Mouse (Mus musculus) MEL (cell line): ENCODE results near the gene Fam234b. TPM values are rescaled to one million over a fixed set of nuclear protein-coding genes. Genes with fewer than 3 reads are reported as not detected.

Experiments used
- DNase-seq: peaks from one replicate; pipeline ENCODE4 v3.0.0; 2011; ENCODE audit warnings: low read depth, low spot score
- H3K27ac ChIP-seq: 2 replicates; pipeline ENCODE4 v1.5.1; 2012; ENCODE audit warnings: low read depth, mild to moderate bottlenecking, control low read depth, low read length, moderate library complexity; ENCODE audit not compliant: control insufficient read depth
- H3K27me3 ChIP-seq, 2 experiments: fragments of 150-350 bp in 1 of 2; sonication (generic) in 1 of 2; 2 replicates each; pipeline ENCODE4 v1.6.1; 2012; ENCODE audit warnings: low read length in 2 of 2, mild to moderate bottlenecking in 2 of 2, improper control_type of control experiment in 1 of 2, moderate library complexity in 1 of 2; ENCODE audit not compliant: insufficient read depth in 2 of 2, control insufficient read depth in 1 of 2
- H3K36me3 ChIP-seq, 2 experiments: 2 replicates each; pipeline ENCODE4 v1.6.1; 2012 to 2014; ENCODE audit warnings: low read length in 2 of 2, improper control_type of control experiment in 1 of 2, inconsistent platforms in 1 of 2, mild to moderate bottlenecking in 1 of 2; ENCODE audit not compliant: insufficient read depth in 2 of 2, control insufficient read depth in 1 of 2
- H3K4me1 ChIP-seq, 2 experiments: fragments of 150-350 bp in 1 of 2; sonication (generic) in 1 of 2; 2 replicates each; pipeline ENCODE4 v1.6.1; 2012; ENCODE audit warnings: low read length in 2 of 2, improper control_type of control experiment in 1 of 2, mild to moderate bottlenecking in 1 of 2; ENCODE audit not compliant: insufficient read depth in 2 of 2, control insufficient read depth in 1 of 2
- H3K4me3 ChIP-seq, 2 experiments: fragments of 150-350 bp in 1 of 2; sonication (generic) in 1 of 2; 2 replicates each; pipeline ENCODE4 v1.5.1; 2012; ENCODE audit warnings: low read depth in 2 of 2, low read length in 2 of 2, mild to moderate bottlenecking in 2 of 2, moderate library complexity in 2 of 2, control low read depth in 1 of 2, improper control_type of control experiment in 1 of 2; ENCODE audit not compliant: control insufficient read depth in 1 of 2, insufficient read depth in 1 of 2
- H3K79me2 ChIP-seq: 2 replicates; pipeline ENCODE4 v1.6.1; 2012; ENCODE audit warnings: mild to moderate bottlenecking, low read length, moderate library complexity; ENCODE audit not compliant: control insufficient read depth, poor library complexity, insufficient read depth
- H3K9ac ChIP-seq: 2 replicates; pipeline ENCODE4 v1.6.1; 2012; ENCODE audit warnings: low read depth, mild to moderate bottlenecking, control low read depth, low read length, moderate library complexity; ENCODE audit not compliant: control insufficient read depth, poor library complexity, severe bottlenecking
- H3K9me3 ChIP-seq: fragments of 150-350 bp; sonication (generic); replicated peaks from 2 replicates; pipeline ENCODE4 v1.6.1; 2012; ENCODE audit warnings: mild to moderate bottlenecking, low read length, improper control_type of control experiment, moderate library complexity; ENCODE audit not compliant: insufficient read depth
- CTCF ChIP-seq, 3 experiments: IDR thresholded peaks in 2 of 3; conservative IDR thresholded peaks in 1 of 3; 2 replicates each; pipeline ENCODE4 v1.5.1; 2011 to 2012; ENCODE audit warnings: low read length in 3 of 3, low read depth in 2 of 3, mild to moderate bottlenecking in 2 of 3, improper control_type of control experiment in 1 of 3, inconsistent platforms in 1 of 3, mixed read lengths in 1 of 3, moderate library complexity in 1 of 3; ENCODE audit not compliant: control insufficient read depth in 1 of 3, insufficient read depth in 1 of 3, poor library complexity in 1 of 3, severe bottlenecking in 1 of 3
- E2F4 ChIP-seq: IDR thresholded peaks from 2 replicates; pipeline ENCODE4 v1.6.1; 2011; ENCODE audit warnings: low read depth, low read length, improper control_type of control experiment, borderline replicate concordance
- GABPA ChIP-seq: IDR thresholded peaks from 2 replicates; pipeline ENCODE4 v1.6.1; 2012; ENCODE audit warnings: low read depth, mild to moderate bottlenecking, inconsistent platforms, low read length, improper control_type of control experiment, moderate library complexity
- GATA1 ChIP-seq: IDR thresholded peaks from 2 replicates; pipeline ENCODE4 v1.6.1; 2011; ENCODE audit warnings: low read depth, low read length, improper control_type of control experiment
- HCFC1 ChIP-seq: IDR thresholded peaks from 2 replicates; pipeline ENCODE4 v1.6.1; 2012; ENCODE audit warnings: low read depth, mild to moderate bottlenecking, inconsistent platforms, low read length, improper control_type of control experiment, moderate library complexity
- JUND ChIP-seq: IDR thresholded peaks from 2 replicates; pipeline ENCODE4 v1.6.1; 2011; ENCODE audit warnings: low read depth, mild to moderate bottlenecking, improper control_type of control experiment, low read length
- MAX ChIP-seq: IDR thresholded peaks from 2 replicates; pipeline ENCODE4 v1.6.1; 2011; ENCODE audit warnings: low read length, improper control_type of control experiment
- MEF2A ChIP-seq: IDR thresholded peaks from 2 replicates; pipeline ENCODE4 v1.6.1; 2014; ENCODE audit warnings: low read depth, mild to moderate bottlenecking, inconsistent platforms, low read length, improper control_type of control experiment; ENCODE audit not compliant: poor library complexity, insufficient replicate concordance, severe bottlenecking; ENCODE audit errors: extremely low read depth
- TAL1 ChIP-seq: IDR thresholded peaks from 2 replicates; pipeline ENCODE4 v1.6.1; 2012; ENCODE audit warnings: mild to moderate bottlenecking, inconsistent platforms, low read length, moderate library complexity, mixed read lengths
- TBP ChIP-seq: IDR thresholded peaks from 2 replicates; pipeline ENCODE4 v1.8.0; 2011; ENCODE audit warnings: low read depth, low read length, improper control_type of control experiment
- TCF12 ChIP-seq: IDR thresholded peaks from 2 replicates; pipeline ENCODE4 v1.6.1; 2014; ENCODE audit warnings: low read depth, mild to moderate bottlenecking, inconsistent platforms, low read length, improper control_type of control experiment, moderate library complexity
- UBTF ChIP-seq: IDR thresholded peaks from 2 replicates; pipeline ENCODE4 v1.6.1; 2012; ENCODE audit warnings: low read depth, mild to moderate bottlenecking, inconsistent platforms, low read length, improper control_type of control experiment, moderate library complexity, borderline replicate concordance; ENCODE audit not compliant: insufficient read depth
- USF1 ChIP-seq: IDR thresholded peaks from 2 replicates; pipeline ENCODE4 v1.6.1; 2014; ENCODE audit warnings: low read depth, mild to moderate bottlenecking, inconsistent platforms, low read length, improper control_type of control experiment, moderate library complexity
- USF2 ChIP-seq, 2 experiments: IDR thresholded peaks; 2 replicates each; pipeline ENCODE4 v1.6.1; 2011 to 2012; ENCODE audit warnings: improper control_type of control experiment in 2 of 2, low read length in 2 of 2, borderline replicate concordance in 1 of 2, inconsistent platforms in 1 of 2, low read depth in 1 of 2, mild to moderate bottlenecking in 1 of 2; ENCODE audit not compliant: insufficient read depth in 1 of 2
- polyA plus RNA-seq, 2 experiments: library from polyadenylated mRNA; stranded (reverse) in 1 of 2; unstranded in 1 of 2; fragments of >175 nt in 1 of 2; fragments of >200 nt in 1 of 2; gene quantifications; 2 replicates each; pipeline versions ENCODE4 v1.2.1 to v1.2.4; 2012; ENCODE audit warnings: low replicate concordance in 2 of 2, low read depth in 1 of 2; ENCODE audit not compliant: insufficient read length in 2 of 2, insufficient read depth in 1 of 2, missing spikeins in 1 of 2
- total RNA-seq: library from RNA; depleted of rRNA; stranded (reverse); fragments of 300-350 nt; gene quantifications from 2 replicates; pipeline ENCODE4 v1.2.3, GENCODE M21; 2012

Fam234b gene
- total and polyA plus RNA-seq, 3 experiments = 12.2 to 20.5 TPM; not detected in 1

DNA sequence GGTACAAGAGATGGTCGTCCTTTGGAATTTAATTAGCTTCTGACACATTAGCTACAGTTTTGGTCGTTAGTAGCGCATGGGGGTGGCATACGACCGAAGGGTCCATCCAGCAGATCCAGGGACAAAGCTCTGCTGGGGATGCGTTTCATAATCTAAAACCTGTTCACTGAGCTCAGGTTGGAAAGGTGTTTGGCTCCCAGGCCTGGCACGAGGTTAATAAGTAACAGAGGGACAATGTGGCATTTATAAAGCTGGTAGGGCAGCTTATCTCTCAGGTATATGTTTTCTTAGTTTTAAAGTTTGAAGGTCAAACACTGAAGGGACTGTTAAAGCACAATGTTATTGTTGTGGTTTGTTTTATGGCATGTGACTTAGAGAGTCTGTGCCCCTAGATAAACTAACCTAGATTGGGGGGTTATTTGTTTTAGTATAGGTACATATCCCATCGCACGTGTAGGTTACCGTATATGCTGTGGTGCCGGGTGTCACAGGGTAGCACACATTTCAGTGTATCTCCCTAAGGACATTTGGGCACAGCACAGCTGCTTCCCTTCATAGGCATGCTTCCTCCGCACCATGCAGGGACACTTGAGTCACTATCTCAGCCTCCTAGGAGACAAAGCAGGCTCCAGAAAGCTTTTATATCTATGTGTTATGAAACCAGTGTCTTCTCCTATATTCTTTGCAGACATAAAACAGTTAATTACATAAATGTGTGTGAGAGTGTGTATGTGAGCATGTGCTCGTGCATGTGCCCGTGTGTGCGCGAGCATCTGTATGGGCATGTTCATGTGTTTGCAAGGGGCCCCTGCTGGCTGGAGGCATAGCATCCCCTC is 2.6 kb downstream of the Fam234b start:
- H3K4me3 ChIP-seq = no peak overlapping the region
- TF ChIP-seq JUND (no peak), UBTF (no peak), MEF2A (no peak), HCFC1 (no peak), TBP (no peak)
- no peak overlapping the region for H3K27ac ChIP-seq
- H3K4me1 ChIP-seq = peaks cover 9 to 13% of the 10 kb centered on the region in 2 experiments; a peak in 3 of 4 replicates
- no peak for DNase-seq
- no peaks in the 10 kb centered on the region for H3K27me3 ChIP-seq
- peaks cover 6% of the 10 kb centered on the region for H3K79me2 ChIP-seq
- no peaks in the 10 kb centered on the region for H3K9me3 ChIP-seq
- no peak overlapping the region for H3K9ac ChIP-seq
- H3K36me3 ChIP-seq = peaks cover 0 to 12% of the 10 kb centered on the region in 2 experiments; a peak in 2 of 4 replicates

DNA sequence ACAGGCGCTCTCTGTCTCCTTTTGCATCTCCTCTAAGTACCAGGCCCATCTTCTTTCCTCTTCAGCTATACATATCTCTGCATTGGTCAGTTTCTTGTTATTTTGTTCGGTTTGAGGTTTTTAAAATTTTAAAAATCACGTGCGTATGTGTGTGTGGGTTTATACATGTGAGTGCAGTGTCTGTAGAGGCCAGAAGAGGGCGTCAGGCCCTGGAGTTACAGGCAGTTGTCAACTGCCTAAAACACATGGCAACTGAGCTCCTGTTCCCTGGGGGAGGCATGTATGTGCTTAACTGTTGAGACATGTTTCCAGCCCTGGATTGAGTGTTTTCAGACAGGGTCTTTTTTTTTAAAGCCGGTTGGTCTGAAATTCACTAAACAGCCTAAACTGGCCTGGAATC is 4.9 kb downstream of the Fam234b start:
- no peaks in the 10 kb centered on the region for H3K9me3 ChIP-seq
- TF ChIP-seq CTCF (IDR thresholded peaks at IDR 0.05 in 2 of 3, conservative IDR thresholded peaks at IDR 0.05 in 1 of 3; ENCODE audit: control insufficient read depth in 1 of 3, insufficient read depth in 1 of 3, low read depth in 2 of 3, low read length in 3 of 3, poor library complexity in 1 of 3, severe bottlenecking in 1 of 3) (peak; percentile 18 to 40 (median 36); a peak in 4 of 6 replicates), USF2 (IDR thresholded peaks at IDR 0.05; ENCODE audit: borderline replicate concordance in 1 of 2, insufficient read depth in 1 of 2, low read depth in 1 of 2, low read length in 2 of 2) (no peak), E2F4 (no peak)
- TF ChIP-seq, all 39 proteins: peak for 1
- DNase-seq = peak; percentile 25
- Histone ChIP-seq H3K79me2 (peaks cover 6% of the 10 kb centered on the region), H3K4me3 (no peak overlapping the region), H3K27ac (no peak overlapping the region), H3K27me3 (no peaks in the 10 kb centered on the region), H3K9ac (no peak overlapping the region), H3K4me1 (peaks cover 4 to 6% of the 10 kb centered on the region in 2 experiments; a peak in 2 of 4 replicates), H3K36me3 (peaks cover 0 to 6% of the 10 kb centered on the region in 2 experiments; a peak in 1 of 4 replicates)

DNA sequence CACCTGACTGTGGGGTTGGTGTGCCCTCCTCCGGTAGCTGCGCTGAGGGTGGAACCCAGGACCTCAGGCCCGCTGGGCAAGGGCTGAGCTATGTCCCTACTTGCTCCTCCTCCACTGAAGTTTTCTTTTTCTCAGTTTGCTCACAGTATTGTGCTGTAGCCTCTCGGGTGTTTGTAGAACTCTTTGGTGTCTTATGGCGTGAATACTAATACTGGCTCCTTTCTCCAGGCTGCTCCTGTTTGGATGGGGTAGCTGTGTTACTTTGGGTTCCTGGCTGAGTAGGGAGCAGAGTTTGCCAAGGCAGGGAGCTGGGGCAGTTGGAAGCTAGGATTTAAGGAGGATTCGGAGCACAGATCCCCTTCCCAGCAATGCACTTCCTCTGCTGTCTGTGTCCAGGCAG is 6.0 kb downstream of the Fam234b start:
- Histone ChIP-seq H3K9ac (no peak overlapping the region), H3K9me3 (no peaks in the 10 kb centered on the region), H3K79me2 (peaks cover 6% of the 10 kb centered on the region; the same call in 1 of the 2 replicates), H3K27ac (no peak overlapping the region), H3K4me3 (no peak overlapping the region), H3K27me3 (no peaks in the 10 kb centered on the region), H3K36me3 (peaks cover 0 to 6% of the 10 kb centered on the region in 2 experiments; a peak in 1 of 4 replicates), H3K4me1 (peaks cover 4 to 6% of the 10 kb centered on the region in 2 experiments; a peak in 2 of 4 replicates)
- DNase-seq = no peak
- TF ChIP-seq TAL1 (no peak), CTCF (IDR thresholded peaks at IDR 0.05 in 2 of 3, conservative IDR thresholded peaks at IDR 0.05 in 1 of 3; ENCODE audit: control insufficient read depth in 1 of 3, insufficient read depth in 1 of 3, low read depth in 2 of 3, low read length in 3 of 3, poor library complexity in 1 of 3, severe bottlenecking in 1 of 3) (no peak), TCF12 (no peak), GATA1 (no peak), UBTF (no peak), GABPA (no peak), MAX (no peak), USF1 (no peak)
